Mouse (Mus musculus): ENCODE data around the gene Mmp14.

- TF ChIP-seq CTCF (conservative IDR thresholded peaks at IDR 0.05; ENCODE audit: low read length), result no peak
- no peak for TF ChIP-seq POU5F1 (IDR thresholded peaks at IDR 0.05; ENCODE audit: borderline replicate concordance, low read length)
Observed at GRCm38 (mm10) chr14:54453566-54453965, 22.2 kb downstream of the Mmp14 start.

All from E14TG2a.4 (cell line).